Mouse (Mus musculus) liver, embryonic 14.5 days (tissue): Measurements from ENCODE around the gene Esx1.

ENCODE experiments used
- CTCF ChIP-seq: IDR thresholded peaks from 2 replicates; pipeline ENCODE4 v1.5.1; 2016; ENCODE audit warnings: antibody characterized with exemption, low read depth, control low read depth
- EP300 ChIP-seq: IDR thresholded peaks from 2 replicates; pipeline ENCODE4 v1.6.1; 2016; ENCODE audit warnings: antibody characterized with exemption, low read depth

DNA sequence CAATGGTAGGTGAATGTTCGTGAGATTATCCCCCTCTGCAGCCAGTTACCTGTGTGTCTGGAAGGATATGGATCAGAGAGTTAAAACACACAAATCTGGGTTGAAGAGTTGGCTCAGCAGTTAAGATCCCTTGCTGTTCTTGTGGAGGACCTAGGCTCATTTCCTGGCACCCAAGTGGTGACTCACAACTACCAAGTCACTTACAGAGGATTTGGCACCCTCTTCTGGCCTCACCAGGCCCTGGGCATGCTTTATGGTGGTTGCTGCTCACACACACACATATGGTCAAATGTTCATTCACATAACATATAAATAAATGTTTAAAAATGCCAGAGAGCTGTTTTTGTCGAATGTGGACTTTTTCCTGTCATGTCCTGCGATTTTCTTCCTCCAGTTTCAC lies 39.1 kb upstream of the Esx1 start:
- TF ChIP-seq EP300: no peak
- no peak for TF ChIP-seq CTCF
